Mouse (Mus musculus): ENCODE data around the gene Mri1.

The Mri1 gene

GRCm38 (mm10) chr8:84202938-84203917, 53.9 kb downstream of the Mri1 start:
- DNase-seq (ENCODE audit: low read depth, low spot score) = peak; percentile 80

GRCm38 (mm10) chr8:84202466-84202865, 54.7 kb downstream of the Mri1 start:
- no peak for DNase-seq (ENCODE audit: low read depth, low spot score)

GRCm38 (mm10) chr8:84201545-84202245, 55.4 kb downstream of the Mri1 start:
- no peak for DNase-seq (ENCODE audit: low read depth, low spot score)

- peak; percentile 77 for DNase-seq (ENCODE audit: low read depth, low spot score)
Measured at GRCm38 (mm10) chr8:84200652-84201544, 56.2 kb downstream of the Mri1 start.

GRCm38 (mm10) chr8:84200126-84200555, 57.0 kb downstream of the Mri1 start:
- no peak for DNase-seq (ENCODE audit: low read depth, low spot score)

Data from R1 (cell line).